Mouse (Mus musculus) adrenal gland, postnatal 36 days (tissue): ENCODE data around the gene Ubash3a. TPM values are rescaled to one million over a fixed set of nuclear protein-coding genes. Genes with fewer than 3 reads are reported as not detected.
A peak's percentile ranks its signal among the peaks of the same experiment; 100 is the strongest.

Experiments
- DNase-seq, 2 experiments: peaks; one replicate each; pipeline ENCODE4 v3.0.0; 2021; ENCODE audit warnings: mixed read lengths in 1 of 2
- long read RNA-seq, 2 experiments: library from polyadenylated mRNA; stranded (forward); transcript quantifications; one replicate each; pipeline ENCODE4 v2.0.0; 2021; ENCODE audit warnings: borderline sequencing depth in 2 of 2
- total RNA-seq, 2 experiments: library from RNA; stranded (reverse); gene quantifications; 2 replicates each; pipeline ENCODE4 v1.2.3; 2021

Ubash3a gene
- total RNA-seq: under 1 TPM in 1 of 2 experiments, not detected in 1; 0.07 TPM
- long read RNA-seq, experiment 1, partial matches to known transcripts: 0 of 1 reads
- long read RNA-seq, experiment 1, other reads (novel, unspliced or antisense): 1 of 1 reads
- long read RNA-seq, experiment 2: 0 reads

GRCm38 (mm10) chr17:31207771-31208334 is at the start of gene Ubash3a:
Gene Ubash3a (plus strand): TSS chr17:31207873.
- no peak for DNase-seq

- DNase-seq: no peak
Measured at GRCm38 (mm10) chr17:31157921-31158320, 49.8 kb upstream of the Ubash3a start.

- no peak for DNase-seq
Measured at GRCm38 (mm10) chr17:31160291-31160690, 47.4 kb upstream of the Ubash3a start.

- no peak for DNase-seq
Measured at GRCm38 (mm10) chr17:31162607-31163006, 45.1 kb upstream of the Ubash3a start.

- no peak for DNase-seq
Measured at GRCm38 (mm10) chr17:31163821-31164220, 43.9 kb upstream of the Ubash3a start.

GRCm38 (mm10) chr17:31165127-31165526 is 42.5 kb upstream of the Ubash3a start, which contains the start of gene Tff1:
Gene Tff1 (minus strand): TSS chr17:31165277.
- no peak for DNase-seq

GRCm38 (mm10) chr17:31169796-31170195 is 37.9 kb upstream of the Ubash3a start:
- DNase-seq: no peak

GRCm38 (mm10) chr17:31176321-31176720 is 31.4 kb upstream of the Ubash3a start:
- DNase-seq: no peak

GRCm38 (mm10) chr17:31181490-31181889 is 26.2 kb upstream of the Ubash3a start:
- DNase-seq: no peak

GRCm38 (mm10) chr17:31183180-31183974 is 24.3 kb upstream of the Ubash3a start:
- DNase-seq: no peak

GRCm38 (mm10) chr17:31184269-31184990 is 23.2 kb upstream of the Ubash3a start:
- DNase-seq: no peak

GRCm38 (mm10) chr17:31187370-31187769 is 20.3 kb upstream of the Ubash3a start:
- peak; percentile 75 to 84 for DNase-seq

GRCm38 (mm10) chr17:31191825-31192224 is 15.8 kb upstream of the Ubash3a start:
- DNase-seq: no peak

GRCm38 (mm10) chr17:31192663-31193062 is 15.0 kb upstream of the Ubash3a start:
- no peak for DNase-seq

- DNase-seq: no peak
Measured at GRCm38 (mm10) chr17:31193360-31193759, 14.3 kb upstream of the Ubash3a start.

- no peak for DNase-seq
Measured at GRCm38 (mm10) chr17:31195207-31195606, 12.5 kb upstream of the Ubash3a start.

- DNase-seq: no peak
Measured at GRCm38 (mm10) chr17:31196283-31196682, 11.4 kb upstream of the Ubash3a start.

GRCm38 (mm10) chr17:31198877-31199276 is 8.8 kb upstream of the Ubash3a start, which contains the start of gene Tmprss3:
Gene Tmprss3 (minus strand): TSS chr17:31198977.
- DNase-seq: no peak

- DNase-seq: no peak
Measured at GRCm38 (mm10) chr17:31208654-31209053, 981 bp downstream of the Ubash3a start.

- no peak for DNase-seq
Measured at GRCm38 (mm10) chr17:31209376-31209930, 1.8 kb downstream of the Ubash3a start.

- no peak for DNase-seq
Measured at GRCm38 (mm10) chr17:31210299-31210698, 2.6 kb downstream of the Ubash3a start.

- DNase-seq: no peak
Measured at GRCm38 (mm10) chr17:31211881-31212280, 4.2 kb downstream of the Ubash3a start.
